Mouse (Mus musculus) layer of hippocampus, adult 18-20 months (tissue): ENCODE measurements at regions not wholly inside any gene's neighbourhood (a gene's known extent, or its start where the extent isn't known, plus 50 kb on each side); places are given as distances from the start of the nearest gene placed in this dataset.

ENCODE experiments used
- DNase-seq, 2 experiments: peaks; one replicate each; pipeline ENCODE4 v3.0.0; 2022; ENCODE audit warnings: low spot score in 2 of 2

DNA sequence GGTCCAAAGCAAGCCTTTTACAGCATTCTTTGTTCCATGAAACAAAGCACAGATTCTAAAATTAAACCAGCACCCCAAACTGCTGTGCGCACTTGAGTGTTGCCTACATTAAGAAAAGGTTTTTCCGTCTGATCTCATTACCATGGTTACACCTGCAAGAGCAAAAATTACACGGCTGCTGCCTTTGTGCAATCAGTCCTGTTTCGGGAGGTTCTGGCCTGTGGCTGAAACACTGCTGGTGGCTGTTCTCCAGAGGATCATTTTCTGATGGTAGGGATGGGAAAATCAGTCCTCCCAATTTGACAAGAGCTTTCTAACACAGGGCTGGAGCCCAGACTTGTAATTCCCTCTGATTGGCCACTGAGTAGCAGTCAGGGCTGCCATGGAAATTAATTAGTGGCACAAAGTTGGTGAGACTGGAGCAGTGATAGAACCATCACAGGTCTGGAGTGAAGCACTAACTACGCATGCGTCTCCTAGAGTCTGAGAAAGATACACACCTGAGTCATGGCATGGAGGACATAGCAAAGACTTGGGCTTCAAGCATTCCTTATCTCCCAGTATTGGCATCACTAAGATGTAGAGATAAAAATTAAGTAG, 114.8 kb upstream of the Fam49a start:
- no peak for DNase-seq

DNA sequence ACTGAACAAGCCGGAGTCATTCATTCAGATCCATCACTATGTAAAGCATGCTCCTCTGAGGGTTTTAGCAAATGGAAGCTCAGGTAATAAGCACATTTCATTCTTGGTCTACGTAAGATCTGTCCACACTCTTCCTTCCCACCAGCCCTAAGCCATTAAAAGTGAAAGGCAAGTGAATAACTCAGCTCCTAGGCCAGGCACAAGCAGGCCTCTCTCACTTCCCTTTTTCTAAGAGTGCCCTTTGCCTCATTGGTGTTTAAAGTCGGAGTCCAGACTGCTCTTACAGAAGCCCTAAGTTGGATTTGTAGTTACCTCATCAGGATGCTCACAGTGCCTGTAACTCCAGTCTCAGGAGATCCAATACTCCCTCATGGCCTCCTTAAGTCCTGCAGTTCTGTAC, 114.1 kb upstream of the Fam49a start:
- DNase-seq: no peak

DNA sequence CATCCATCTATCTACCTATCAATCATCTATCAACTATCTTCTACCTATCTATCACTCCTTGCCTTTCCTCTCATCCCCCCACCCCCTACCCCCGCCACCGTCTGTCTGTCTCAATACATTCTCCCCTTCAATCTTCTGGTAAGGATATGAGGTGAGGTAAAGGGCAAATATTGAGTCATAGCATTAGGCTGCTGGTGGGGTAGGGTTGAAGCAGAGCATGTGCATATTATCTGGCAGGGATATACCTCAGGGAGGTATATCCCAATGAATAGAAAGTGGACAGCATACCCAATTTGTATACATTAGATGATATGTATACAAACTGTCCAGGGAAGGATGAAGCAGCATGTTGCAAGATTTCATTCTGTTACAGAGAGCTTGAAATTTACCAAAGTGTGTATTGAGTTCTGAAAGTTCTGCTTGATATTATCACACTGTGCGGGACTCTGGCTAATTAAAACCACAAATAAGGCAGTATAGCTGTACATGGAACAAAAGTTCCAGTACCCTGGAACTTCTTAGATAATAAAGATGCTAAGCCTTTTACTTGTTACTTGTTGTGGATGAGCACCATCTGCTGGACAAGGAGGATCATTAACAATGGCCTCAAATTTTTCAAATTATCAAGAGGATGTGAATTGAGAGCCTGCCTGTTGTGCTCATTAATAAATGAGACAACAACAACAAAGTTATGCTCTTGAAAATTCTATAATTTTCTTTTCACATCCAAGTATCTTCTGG, 113.1 kb upstream of the Fam49a start:
- peak in 1 of 2 experiments; percentile 47 for DNase-seq

DNA sequence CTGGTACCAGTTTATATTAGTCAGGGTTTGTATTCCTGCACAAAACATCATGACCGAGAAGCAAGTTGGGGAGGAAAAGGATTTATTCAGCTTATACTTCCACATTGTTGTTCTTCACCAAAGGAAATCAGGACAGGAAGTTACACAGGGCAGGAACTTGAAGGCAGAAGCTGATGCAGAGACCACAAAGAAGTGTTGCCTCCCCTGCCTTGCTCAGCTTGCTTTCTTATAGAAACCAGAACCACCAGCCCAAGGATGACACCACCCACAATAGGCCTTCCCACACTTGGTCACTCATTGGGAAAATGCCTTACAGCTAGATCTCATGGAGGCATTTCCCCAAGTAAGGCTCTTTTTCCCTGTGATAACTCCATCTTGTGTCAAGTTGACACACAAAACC, 97.5 kb upstream of the Fam49a start:
- DNase-seq: no peak

DNA sequence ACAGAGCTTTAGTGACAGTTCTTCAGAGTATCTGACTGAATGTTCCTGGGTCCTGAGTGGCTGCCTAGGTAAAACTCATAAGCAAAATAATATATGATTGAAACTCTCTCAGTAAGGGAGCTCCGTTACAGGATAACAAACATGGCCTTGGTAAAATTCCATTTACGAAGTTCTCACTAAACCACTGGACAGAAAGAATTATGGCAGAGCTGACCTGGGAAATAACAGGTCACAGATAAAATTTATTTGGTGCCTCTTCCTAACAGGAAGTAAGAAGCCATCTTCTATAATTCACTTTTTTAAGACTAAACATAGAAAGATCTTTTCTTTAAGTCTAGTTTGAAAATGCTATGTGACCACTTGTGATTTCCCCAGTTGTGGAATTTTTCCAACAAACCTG, 91.4 kb upstream of the Fam49a start:
- DNase-seq: no peak

DNA sequence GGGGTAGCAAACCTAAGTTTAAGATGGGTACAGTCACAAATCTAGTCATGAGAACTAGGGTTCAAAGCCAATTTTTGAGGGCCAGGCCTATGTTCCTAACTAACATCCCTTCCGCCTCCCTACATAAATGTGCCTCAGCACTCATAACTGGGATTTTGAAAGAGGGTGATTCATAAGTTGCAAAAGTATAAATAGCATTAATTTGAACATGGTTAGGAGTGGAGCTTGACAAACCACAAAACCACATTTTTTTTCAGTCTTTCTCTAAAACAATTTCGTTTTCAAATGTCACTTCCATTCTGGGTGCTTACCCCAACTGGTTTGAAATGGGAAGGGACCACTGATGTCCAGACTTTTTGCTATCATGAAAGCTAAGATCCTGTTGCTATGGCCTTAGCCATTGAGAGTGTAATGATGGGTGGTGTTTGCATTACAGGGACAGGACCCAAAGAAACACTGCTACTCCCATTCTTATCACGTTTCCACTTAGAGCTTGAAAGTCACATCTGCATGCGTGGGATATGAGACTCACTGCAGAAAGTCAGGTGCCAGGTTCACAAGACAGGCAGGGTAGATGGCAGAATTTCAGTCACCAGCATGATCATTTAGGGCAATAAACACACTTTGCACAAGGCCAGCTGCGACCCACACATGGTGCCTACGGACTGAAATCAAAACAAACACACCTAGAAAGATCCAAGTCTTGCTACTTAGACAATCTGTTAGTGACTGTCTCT, 89.7 kb upstream of the Fam49a start:
- peak in 1 of 2 experiments; percentile 45 for DNase-seq

DNA sequence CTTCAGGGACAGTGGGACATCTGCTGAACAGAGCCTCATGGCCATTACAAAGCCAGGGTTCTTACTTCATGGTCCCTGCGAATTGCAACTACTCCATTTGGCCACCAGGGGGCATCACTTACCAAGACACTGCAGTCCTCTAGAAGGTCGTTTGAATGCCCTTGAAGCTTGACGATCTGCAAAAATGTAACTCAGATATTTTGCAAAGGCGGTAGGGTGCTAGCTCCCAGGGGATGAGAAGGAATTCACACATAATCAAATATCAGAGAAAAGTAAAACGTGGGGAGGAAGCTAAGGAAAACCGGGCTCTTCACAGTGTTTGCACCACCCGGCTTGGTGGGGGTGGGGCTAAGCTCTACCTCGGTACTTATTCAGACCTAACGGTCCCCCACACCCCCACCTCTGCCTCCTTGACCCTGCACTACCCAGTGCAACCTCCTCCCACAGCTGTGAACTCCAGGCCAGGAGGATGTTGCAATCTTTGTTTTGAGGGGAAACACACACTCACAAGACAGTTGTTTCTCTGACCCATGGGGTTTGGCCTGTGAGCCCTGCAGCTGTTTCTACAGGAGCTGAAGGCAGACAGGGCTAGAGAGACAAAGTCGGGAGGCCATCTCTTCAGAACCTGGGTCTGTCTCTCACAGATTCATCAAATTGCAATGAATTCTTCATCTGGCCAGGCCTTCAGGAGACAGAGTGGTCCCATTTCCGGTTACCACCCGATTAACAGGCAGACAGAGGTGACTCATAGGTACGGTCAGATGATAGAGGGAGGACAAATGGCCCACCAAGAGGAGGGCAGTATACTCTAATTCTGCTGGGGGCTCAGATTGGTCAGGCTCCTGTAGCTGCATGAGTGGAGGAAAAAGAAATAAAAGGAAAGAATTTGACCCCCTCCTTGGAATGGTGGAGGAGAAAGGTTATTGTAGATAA, 85.3 kb upstream of the Fam49a start:
- DNase-seq: peak; percentile 68 to 91

DNA sequence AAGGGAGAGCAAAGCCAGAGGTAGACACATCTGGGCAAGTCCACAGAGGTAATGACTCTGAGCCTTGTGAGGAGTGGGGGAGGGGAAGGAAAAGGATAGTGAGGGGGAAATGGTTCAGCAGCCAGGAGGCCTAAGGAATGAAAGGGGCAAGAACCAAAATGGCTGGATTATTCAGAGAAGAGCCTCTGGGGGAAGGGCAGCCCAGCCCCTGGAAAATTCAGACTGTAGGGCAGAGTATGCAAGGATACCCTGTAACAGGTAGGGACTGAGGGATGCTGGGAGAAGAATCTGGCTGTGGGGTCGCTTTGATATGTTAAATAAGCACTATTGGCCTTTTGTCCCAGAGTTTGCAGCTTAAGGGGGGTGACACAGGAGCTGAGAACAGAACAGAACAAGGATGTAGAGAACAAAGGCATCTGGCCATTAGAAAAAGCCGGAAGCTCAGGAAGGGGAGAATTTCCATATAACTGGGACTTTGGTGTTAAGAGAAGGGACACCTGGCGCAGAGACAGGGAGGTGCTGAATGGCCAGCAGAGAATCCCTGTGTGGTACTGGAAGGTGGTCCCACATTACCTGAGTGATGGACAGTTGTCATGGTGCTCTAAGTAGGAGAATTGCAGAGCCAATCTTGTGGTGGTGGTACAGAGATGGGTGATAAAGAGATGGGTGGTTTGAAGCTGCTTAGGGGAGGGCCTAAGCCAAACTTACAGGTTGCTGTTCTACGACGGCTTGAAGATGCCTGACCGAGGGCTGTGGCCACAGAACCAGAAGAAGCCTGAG, 84.5 kb upstream of the Fam49a start:
- no peak for DNase-seq

- DNase-seq: peak in 1 of 2 experiments; percentile 65
These were observed 83.5 kb upstream of the Fam49a start for GRCm38 (mm10) chr12:12178391-12178790.

- no peak for DNase-seq
These were observed 82.6 kb upstream of the Fam49a start for GRCm38 (mm10) chr12:12179292-12179865.

- DNase-seq: no peak
These were observed 81.0 kb upstream of the Fam49a start for GRCm38 (mm10) chr12:12180986-12181385.

DNA sequence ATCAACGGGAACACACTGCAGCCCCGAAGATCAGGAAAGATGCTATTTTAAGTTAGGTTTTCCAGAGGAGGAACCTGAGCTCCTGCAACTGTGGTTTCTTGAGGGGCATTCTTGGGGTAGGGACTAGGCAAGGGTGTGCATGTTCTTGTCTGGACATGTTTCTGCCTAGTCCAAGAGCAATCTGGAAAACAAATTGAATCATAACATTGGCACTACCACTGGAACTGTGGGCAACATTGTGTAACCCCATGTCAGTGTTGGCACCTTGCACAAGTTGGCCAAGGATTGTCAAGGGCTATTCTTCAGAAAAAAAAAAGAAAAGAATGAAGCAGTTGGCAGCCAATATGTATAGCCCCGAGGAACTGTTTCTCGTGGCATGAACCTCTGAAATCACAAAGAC, 80.3 kb upstream of the Fam49a start:
- DNase-seq: no peak

DNA sequence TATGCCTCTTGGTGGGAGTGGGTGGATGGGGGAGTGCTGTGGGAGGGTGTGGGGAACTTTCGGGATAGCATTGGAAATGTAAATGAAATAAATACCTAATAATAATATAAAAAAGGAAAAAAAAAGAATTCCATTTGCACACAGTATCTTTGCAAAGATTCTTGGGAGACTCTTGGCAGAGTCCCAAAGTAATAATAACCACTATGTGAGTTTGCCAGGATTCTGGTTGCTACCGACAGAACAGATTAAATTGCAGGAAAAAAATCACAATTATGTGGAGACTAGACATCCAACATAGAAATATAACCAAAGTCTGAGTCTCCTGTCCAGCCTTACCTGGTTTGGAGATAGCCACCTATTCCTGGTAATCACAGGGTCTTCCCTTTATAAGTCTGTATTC, 75.6 kb upstream of the Fam49a start:
- peak in 1 of 2 experiments; percentile 46 for DNase-seq

DNA sequence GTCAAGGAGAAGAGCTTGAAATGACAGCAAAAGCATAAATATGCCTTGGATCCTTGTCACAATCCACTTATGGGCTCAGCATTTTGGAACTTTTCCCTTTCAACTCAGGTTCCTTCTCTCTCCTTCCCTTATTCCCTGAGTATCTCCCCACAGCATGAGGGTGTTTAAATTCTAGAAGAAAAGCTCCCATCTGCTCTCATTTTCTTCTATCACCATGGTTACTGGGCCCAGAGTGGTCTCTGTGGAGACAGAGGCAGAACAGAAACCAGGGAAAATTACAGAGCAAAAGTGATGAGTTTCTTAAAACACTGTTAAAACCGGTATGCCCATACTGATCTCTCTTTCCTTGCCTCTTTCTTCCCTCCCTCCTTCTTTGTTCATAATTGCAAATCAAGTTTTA, 66.9 kb upstream of the Fam49a start:
- DNase-seq: peak in 1 of 2 experiments; percentile 54

- no peak for DNase-seq
These were observed 65.3 kb upstream of the Fam49a start for GRCm38 (mm10) chr12:12196627-12197026.

DNA sequence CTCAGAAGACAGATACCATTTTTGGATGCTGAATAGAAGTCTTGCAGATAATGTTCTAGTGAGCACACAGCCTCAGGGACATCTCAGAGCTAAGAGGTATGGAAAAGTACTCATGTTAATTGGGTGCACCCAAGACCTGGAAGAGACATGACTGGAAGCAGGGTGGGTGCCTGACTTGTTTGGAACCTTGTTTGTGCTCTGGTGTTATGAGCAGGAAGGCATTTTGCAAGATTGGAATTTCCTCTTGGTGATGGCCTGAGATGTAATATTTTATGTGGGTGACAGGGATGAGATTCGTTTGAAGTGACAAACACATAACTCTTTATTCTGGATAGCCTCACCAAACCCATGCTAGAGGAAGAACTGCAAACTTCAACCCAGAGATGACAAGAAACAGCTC, 53.7 kb upstream of the Fam49a start:
- DNase-seq: no peak
